Comparison of ENCODE assay signal across 10 mouse cellular contexts in genomic region chr5:30589069-30589468, GRCm38 (mm10). TPM values are rescaled to one million over a fixed set of nuclear protein-coding genes. Genes with fewer than 3 reads are reported as not detected.
DNase-seq lines count a peak whose midpoint lies in the region; ATAC-seq and TF ChIP-seq lines count a peak whose summit lies in the region.
"Had no signal": no experiment of that assay in that cellular context is flagged by ENCODE, and none has a peak within 500 bp of the region (broad histone marks: within the 10 kb centered on the region; RNA-seq: fewer than 3 reads in every experiment).

No protein-coding gene starts in this region.

- peak overlapping the region; percentile 90 for H3K4me2 ChIP-seq in intestine, embryonic 15.5 days (replicated peaks)
- H3K4me2 ChIP-seq in neural tube, embryonic 13.5 days = peak overlapping the region; percentile 93

- peak overlapping the region; percentile 71 for H3K4me3 ChIP-seq in left cerebral cortex, adult 2 months
- H3K4me3 ChIP-seq in forebrain, embryonic 10.5 days = peak overlapping the region; percentile 61
- H3K4me3 ChIP-seq in intestine, embryonic 15.5 days (replicated peaks) = peak overlapping the region; percentile 57
- peak overlapping the region; percentile 65 for H3K4me3 ChIP-seq in neural tube, embryonic 13.5 days

- H3K9ac ChIP-seq in intestine, embryonic 15.5 days = peak overlapping the region; percentile 59
- peak overlapping the region; percentile 83 for H3K9ac ChIP-seq in neural tube, embryonic 13.5 days

- intact Hi-C loops in left cerebral cortex, adult 2 months (cut with DNase I) = loop anchor here (2.0 kb wide), 2 partner anchors 18 to 40 kb away; no protein-coding TSS in a partner anchor

- peaks cover 78% of the 10 kb centered on the region for H3K27me3 ChIP-seq in forebrain, embryonic 10.5 days (ENCODE audit: poor library complexity, severe bottlenecking)
- H3K27me3 ChIP-seq in intestine, embryonic 15.5 days (replicated peaks) = peaks cover 26% of the 10 kb centered on the region
- H3K27me3 ChIP-seq in neural tube, embryonic 13.5 days = peaks cover 57% of the 10 kb centered on the region

- no peaks in the 10 kb centered on the region for H3K9me3 ChIP-seq in forebrain, embryonic 10.5 days
- no peaks in the 10 kb centered on the region for H3K9me3 ChIP-seq in intestine, embryonic 15.5 days
- no peaks in the 10 kb centered on the region for H3K9me3 ChIP-seq in neural tube, embryonic 13.5 days

- WGBS in forebrain, embryonic 10.5 days = 47% methylated on average over 4 of the region's 4 CpGs
- WGBS in intestine, embryonic 15.5 days = 36% methylated on average over 4 of the region's 4 CpGs
- WGBS in neural tube, embryonic 13.5 days = 38% methylated on average over 4 of the region's 4 CpGs

- DNase-seq in left cerebral cortex, adult 2 months (ENCODE audit: extremely low spot score in 1 of 2, low spot score in 2 of 2) = no peak
- no peak for DNase-seq in left cerebral cortex, adult 9 months (ENCODE audit: low spot score in 2 of 2)
- no peak for DNase-seq in forebrain, embryonic 10.5 days (ENCODE audit: extremely low spot score, low spot score)
- no peak for DNase-seq in left cerebral cortex, adult 8-10 months (ENCODE audit: low spot score in 2 of 2)
- DNase-seq in urinary bladder, adult 18-20 months (ENCODE audit: low spot score in 2 of 2) = no peak
- DNase-seq in gastrocnemius, postnatal 25 days = no peak
- DNase-seq: kidney, adult 18-20 months had no signal

- TF ChIP-seq CTCF in left cerebral cortex, adult 2 months (IDR thresholded peaks at IDR 0.05) = no peak

- peak overlapping the region; percentile 94 for H3K27ac ChIP-seq in left cerebral cortex, adult 2 months
- no peak overlapping the region for H3K27ac ChIP-seq in forebrain, embryonic 10.5 days
- H3K27ac ChIP-seq in intestine, embryonic 15.5 days = no peak overlapping the region
- peak overlapping the region; percentile 78; the same call in 1 of the 2 replicates for H3K27ac ChIP-seq in neural tube, embryonic 13.5 days (replicated peaks)

- no peaks in the 10 kb centered on the region for H3K36me3 ChIP-seq in forebrain, embryonic 10.5 days (replicated peaks)
- no peaks in the 10 kb centered on the region for H3K36me3 ChIP-seq in intestine, embryonic 15.5 days
- H3K36me3 ChIP-seq in neural tube, embryonic 13.5 days = no peaks in the 10 kb centered on the region

- H3K4me1 ChIP-seq in forebrain, embryonic 10.5 days = peaks cover 28% of the 10 kb centered on the region
- peaks cover 40% of the 10 kb centered on the region for H3K4me1 ChIP-seq in intestine, embryonic 15.5 days (replicated peaks)
- H3K4me1 ChIP-seq in neural tube, embryonic 13.5 days (replicated peaks) = peaks cover 32% of the 10 kb centered on the region

- ATAC-seq in intestine, embryonic 15.5 days = no peak
- no peak for ATAC-seq in neural tube, embryonic 13.5 days (ENCODE audit: low read depth)
- ATAC-seq: Patski had no signal

RNA-seq across cellular contexts. Expression of gene Kcnk3, which starts 1.1 kb away (rescaled TPM):
- total RNA-seq in left cerebral cortex, adult 2 months (2021) = 10 to 100 TPM; 22.4 to 23.1 TPM
- polyA plus RNA-seq in forebrain, embryonic 10.5 days (2016; fragmentation: Nextera tagmentation; extraction: Ambion mirVana) = 0.05 and 0.14 TPM in 2 replicates
- 24.4 and 24.9 TPM in 2 replicates for polyA plus RNA-seq in intestine, embryonic 15.5 days (2015; fragmentation: Nextera tagmentation; extraction: Ambion mirVana)
- 5.0 and 6.1 TPM in 2 replicates for polyA plus RNA-seq in neural tube, embryonic 13.5 days (2015; fragmentation: Nextera tagmentation; extraction: Ambion mirVana)
- total RNA-seq in left cerebral cortex, adult 8-10 months (2022) = 10 to 100 TPM; 19.5 to 25.2 (median 21.7) TPM
- total RNA-seq in gastrocnemius, postnatal 25 days (2021) = 1 to 10 TPM in 1 of 2 experiments, under 1 TPM in 1; 0.20 to 1.4 TPM
- polyA plus RNA-seq: Patski had no signal

RNA-seq across cellular contexts. Expression of gene Cib4, which starts 43.4 kb away (rescaled TPM):
- total RNA-seq in left cerebral cortex, adult 2 months (2021) = not detected
- polyA plus RNA-seq in forebrain, embryonic 10.5 days (2016; fragmentation: Nextera tagmentation; extraction: Ambion mirVana) = not detected in 2 replicates
- not detected in 2 replicates for polyA plus RNA-seq in intestine, embryonic 15.5 days (2015; fragmentation: Nextera tagmentation; extraction: Ambion mirVana)
- not detected in 2 replicates for polyA plus RNA-seq in neural tube, embryonic 13.5 days (2015; fragmentation: Nextera tagmentation; extraction: Ambion mirVana)
- total RNA-seq in left cerebral cortex, adult 8-10 months (2022) = not detected
- not detected for total RNA-seq in gastrocnemius, postnatal 25 days (2021)
- polyA plus RNA-seq: Patski had no signal

RNA-seq across cellular contexts. Expression of gene Slc35f6, which starts 58.7 kb away (rescaled TPM):
- 10 to 100 TPM; 42.2 to 45.6 TPM for total RNA-seq in left cerebral cortex, adult 2 months (2021)
- polyA plus RNA-seq in forebrain, embryonic 10.5 days (2016; fragmentation: Nextera tagmentation; extraction: Ambion mirVana) = 25.9 and 27.2 TPM in 2 replicates
- 36.8 and 40.4 TPM in 2 replicates for polyA plus RNA-seq in intestine, embryonic 15.5 days (2015; fragmentation: Nextera tagmentation; extraction: Ambion mirVana)
- 26.5 and 28.0 TPM in 2 replicates for polyA plus RNA-seq in neural tube, embryonic 13.5 days (2015; fragmentation: Nextera tagmentation; extraction: Ambion mirVana)
- total RNA-seq in left cerebral cortex, adult 8-10 months (2022) = 10 to 100 TPM; 37.6 to 43.3 (median 39.8) TPM
- total RNA-seq in gastrocnemius, postnatal 25 days (2021) = 10 to 100 TPM in 1 of 2 experiments, 1 to 10 TPM in 1; 9.5 to 12.0 TPM

Comparison
In these comparisons a context has a peak if more than half of its experiments do, and no peak if none do; other contexts are left out.
1. H3K27ac ChIP-seq: peak in left cerebral cortex, adult 2 months (single experiment) and neural tube, embryonic 13.5 days (single experiment); none in forebrain, embryonic 10.5 days (single experiment) and intestine, embryonic 15.5 days (single experiment).
2. RNA of gene Kcnk3, which starts 1.1 kb away (total RNA-seq): 19.5 to 25.2 TPM in left cerebral cortex, adult 8-10 months and 22.4 to 23.1 TPM in left cerebral cortex, adult 2 months; 0.20 to 1.4 TPM in gastrocnemius, postnatal 25 days; every median in the first group is over 4 times any median in the second.
3. Peak in every context shown above with its lines, with median percentiles within 50 percentile points of each other: H3K4me3 ChIP-seq.